Mouse (Mus musculus) kidney, adult 8-10 months (tissue): ENCODE measurements around the gene Spns2.
A peak's percentile ranks its signal among the peaks of the same experiment; 100 is the strongest.

Experiments used
- DNase-seq, 2 experiments: peaks; one replicate each; pipeline ENCODE4 v3.0.0; 2022

The Spns2 gene

DNA sequence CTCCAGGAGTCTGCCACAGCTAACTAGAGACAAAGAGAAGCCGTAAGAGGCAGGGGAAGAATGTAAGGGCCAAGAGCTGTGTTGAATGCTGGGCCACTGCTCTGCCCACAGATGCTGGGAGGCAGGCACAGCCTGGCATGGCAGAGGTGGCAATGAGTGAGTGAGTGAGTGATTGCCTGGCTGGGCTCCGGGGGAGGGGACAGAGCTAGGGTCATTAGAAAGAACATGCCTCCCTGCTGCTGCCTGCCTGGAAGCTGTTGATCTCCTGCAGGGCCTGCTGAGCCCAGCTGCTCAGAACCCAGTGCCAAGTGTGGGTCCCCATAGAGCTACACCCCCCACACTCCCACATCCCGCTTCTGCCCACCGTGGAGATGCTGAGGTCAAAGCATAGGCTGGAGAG lies 7.7 kb upstream of the Spns2 start:
- no peak for DNase-seq

DNA sequence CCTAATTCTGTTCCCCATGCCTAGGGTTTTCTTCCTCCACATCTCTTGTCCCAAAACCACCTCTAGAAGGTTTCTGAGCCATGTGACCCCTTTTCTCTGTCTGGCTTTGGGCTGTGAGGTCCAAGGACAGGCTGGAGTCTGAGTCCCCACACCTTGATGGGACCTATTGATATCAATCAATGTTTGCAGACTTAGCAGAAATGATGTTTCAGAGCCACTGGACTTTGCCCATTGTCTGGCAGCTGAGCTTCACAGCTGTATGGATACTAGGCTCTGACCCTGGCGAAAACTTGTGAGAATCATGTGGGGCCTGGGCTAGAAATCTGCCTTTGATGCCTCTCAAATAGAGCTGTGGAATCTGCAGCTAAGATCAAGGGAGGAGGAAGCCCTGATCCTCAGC lies 7.1 kb upstream of the Spns2 start:
- DNase-seq = no peak

DNA sequence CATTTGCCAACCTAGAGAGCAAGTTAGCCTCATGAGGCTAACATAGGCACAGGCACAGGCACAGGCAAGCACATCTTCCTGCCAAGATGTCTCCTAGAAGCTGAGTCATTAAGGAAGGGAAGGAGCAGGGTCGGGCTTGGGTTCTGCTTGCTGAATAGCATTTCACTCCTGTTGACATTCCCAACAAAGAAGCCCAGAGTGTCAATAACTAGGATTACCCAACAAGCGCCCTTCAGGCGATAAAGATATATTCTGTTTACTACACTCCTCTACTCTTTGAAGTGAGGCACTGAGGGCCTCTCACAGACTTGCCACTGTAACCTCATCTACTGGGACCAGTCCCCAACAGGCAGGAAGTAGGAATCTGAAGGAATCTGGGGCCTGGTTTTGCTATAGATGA lies 6.4 kb upstream of the Spns2 start:
- DNase-seq = no peak

DNA sequence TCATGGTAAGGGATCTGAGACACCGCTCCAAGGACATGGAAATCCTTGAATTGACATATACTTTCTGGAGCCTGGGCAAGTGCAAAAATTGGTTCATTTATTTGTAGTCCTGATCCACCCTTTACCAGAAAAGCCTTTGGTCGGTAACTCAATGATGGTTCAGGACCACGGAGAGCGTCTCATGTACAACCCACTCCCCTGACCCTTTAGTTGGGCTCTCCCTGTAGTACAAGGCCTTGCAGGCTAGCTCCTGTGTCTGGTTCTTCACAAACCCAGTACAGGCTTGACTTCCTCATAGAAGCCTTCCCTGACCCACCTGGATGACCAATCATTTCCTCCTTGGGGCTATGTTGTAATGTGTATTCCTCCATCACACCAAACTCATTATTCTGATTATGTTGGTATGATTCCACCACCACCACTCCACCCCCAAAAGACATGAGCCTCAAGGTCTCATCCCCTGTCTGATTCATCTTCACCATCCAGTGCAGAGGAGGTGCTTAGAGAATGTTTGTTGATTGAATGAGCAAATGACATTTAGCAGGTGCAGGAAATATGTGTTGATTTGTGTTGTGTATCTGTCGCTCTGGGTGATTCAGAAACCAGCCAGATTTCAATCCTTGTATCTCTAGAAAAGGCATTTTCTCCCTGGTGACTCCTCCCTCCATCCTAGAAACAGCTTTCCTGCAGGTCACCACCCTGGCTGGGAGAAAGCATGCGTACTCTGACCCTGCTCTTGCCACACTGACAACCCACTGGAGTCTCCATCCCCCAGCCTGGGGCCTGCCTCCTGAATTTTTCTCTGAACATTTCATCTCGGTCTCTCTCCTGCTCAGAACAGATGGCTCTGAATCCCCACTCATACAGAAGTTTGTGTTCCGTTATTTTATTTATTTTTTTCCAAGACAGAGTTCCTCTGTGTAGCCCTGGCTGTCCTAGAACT lies 4.6 kb upstream of the Spns2 start:
- DNase-seq = no peak

DNA sequence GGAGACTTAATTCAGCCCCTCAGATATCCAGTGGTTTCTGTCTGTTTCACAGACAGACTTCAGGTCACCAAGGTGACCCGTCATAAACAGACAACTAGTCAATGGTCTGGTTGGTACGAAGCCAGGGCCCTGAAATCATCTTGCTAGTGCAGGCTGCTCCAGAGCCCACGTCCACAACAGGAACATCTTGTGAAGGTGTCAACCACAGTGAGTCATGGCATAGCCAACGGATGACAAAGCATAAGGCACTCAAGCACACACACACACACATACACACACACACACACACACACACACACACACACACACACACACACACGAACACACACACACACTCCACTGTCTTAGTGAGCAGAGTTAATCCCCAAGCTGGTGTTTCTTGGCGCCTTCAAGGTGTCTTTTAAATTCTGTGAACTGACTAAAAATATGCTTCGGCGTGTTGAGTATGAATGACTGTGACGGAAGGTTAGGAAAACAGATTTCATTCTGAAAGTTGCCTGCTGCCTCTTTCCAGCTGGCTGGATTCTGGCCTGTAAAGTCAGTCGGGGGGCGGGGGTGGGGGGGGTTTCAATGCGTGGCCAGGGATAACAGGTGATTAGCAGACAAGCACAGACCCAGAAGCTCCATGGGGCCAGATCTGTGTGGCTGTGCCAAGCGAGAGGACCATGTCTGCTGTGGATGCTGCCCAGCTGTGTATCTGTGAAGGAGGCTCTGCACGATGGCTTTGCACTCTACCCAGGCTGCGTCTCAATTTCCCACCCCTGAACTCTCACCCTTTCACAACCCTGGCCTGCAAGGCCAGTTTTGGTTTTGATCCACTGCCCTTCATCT lies 1.6 kb upstream of the Spns2 start:
- no peak for DNase-seq

DNA sequence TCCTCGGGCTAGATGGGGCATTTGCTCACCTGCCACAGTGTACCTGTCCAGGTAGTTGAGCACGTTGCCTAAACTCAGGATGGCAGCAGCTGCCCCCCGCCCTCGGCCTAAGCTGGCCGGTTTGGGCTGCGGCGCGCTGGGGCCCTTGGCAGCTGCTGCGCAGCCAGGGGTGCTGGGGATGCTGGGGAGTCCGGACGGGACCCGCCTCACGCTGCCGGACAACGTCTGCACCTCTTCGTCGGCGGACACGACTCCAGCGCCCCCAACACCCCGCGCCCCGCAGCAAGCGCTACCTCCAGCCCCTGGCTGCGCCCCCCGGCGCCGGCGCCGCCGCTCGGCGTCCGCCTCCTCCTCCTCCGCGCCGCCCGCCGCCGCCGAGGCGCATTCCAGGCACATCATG lies 307 bp downstream of the Spns2 start:
- no peak for DNase-seq

DNA sequence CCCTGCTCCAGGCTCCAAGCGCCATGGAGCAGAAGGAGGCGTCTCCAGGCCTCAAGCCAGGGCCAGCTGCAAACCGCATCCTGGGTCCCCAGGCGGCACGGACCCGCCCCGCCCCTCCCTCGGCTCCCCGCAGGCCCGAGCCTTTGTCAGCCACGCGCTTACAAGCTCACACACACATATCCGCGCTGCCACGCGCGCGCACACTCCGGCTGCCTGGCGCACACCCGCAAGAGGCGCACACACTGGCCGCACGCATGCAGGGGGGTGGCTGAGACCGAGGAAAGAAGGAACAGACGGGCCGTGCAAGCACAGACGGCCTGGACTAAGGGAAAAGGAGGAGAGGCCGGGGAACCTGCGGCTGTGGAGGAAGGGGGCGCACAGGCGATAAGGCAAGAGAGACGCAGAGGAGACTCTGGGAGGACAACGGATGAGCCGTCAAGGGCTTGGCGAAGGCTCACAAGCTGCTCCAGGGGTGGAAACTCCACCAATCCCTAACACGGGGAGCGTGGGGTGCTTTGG lies 892 bp downstream of the Spns2 start:
- no peak for DNase-seq

DNA sequence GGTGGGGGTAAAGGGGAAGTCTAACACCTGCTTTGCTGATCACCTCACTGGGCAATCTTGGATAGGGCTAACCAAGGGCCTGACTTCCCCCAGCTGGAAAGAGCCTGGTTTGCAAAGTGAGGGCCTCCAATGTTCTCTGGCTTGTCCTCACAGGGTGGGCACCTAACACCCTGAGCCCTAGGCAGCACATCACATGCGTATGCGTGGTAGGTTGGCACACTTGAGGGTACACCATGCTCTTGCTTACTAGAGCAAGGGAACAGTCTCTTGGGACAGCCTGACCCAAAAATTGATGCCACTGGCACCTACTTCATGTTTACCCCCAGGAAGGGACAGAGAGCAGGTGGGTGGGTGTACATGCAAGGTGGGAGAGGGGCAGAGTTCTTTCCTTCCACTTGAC lies 2.0 kb downstream of the Spns2 start:
- no peak for DNase-seq

DNA sequence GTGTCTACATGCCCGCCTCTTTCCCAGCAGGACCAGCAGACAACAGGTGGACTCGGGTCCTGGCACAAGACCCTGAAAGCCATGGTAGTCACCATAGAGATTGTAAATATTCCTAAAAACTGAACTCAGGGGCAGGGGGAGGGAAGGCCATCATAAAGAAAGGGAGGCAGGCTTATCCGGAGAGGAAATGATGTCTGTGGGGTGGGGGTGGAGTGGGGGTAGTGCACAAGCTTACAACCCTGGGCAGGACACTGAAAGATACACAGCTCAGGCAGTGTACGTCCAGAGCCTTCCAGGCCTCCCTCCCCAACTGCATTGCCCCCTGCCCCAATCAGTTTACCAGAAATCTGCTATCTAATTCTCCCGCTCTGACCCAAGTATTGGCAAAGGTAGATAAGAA lies 2.5 kb downstream of the Spns2 start:
- no peak for DNase-seq

DNA sequence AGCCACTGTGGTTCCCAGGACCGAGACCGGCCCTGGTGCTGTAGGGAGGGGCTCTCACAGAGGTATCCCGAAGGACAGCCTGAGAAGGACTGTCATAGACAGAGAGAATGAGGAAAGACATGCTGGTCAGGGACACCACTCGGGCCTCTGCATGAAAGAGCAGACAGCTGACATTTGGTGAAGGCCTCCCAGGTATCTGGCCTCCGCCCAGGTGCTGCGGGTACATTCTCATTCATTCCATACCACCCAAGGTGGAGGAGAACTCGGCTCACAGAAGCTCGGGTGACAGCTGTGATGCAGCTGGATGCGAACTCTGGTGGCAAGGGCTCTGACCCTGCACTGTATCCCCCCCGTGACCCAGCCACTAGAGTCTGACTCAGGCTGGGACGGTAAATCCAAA lies 3.7 kb downstream of the Spns2 start:
- DNase-seq = no peak

DNA sequence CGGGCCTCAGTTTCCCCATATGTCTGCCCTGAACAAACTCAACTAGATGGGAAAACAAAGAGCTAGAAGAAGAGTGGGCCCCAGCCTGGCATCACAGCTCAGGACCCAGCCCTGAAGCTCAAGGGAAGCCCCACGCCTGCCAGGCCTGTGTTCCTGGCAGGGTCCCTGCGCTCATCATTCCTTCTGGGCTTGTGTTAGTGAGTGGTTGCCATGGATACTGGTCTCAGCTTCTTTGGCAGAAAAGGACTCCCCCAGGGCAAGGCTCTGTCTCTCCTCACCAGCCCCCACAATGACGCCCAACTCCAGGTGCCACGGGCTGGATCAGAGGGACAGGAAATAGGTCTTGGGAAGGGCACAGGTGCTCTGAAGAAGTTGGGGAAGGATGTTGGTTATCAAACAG lies 4.5 kb downstream of the Spns2 start:
- no peak for DNase-seq

DNA sequence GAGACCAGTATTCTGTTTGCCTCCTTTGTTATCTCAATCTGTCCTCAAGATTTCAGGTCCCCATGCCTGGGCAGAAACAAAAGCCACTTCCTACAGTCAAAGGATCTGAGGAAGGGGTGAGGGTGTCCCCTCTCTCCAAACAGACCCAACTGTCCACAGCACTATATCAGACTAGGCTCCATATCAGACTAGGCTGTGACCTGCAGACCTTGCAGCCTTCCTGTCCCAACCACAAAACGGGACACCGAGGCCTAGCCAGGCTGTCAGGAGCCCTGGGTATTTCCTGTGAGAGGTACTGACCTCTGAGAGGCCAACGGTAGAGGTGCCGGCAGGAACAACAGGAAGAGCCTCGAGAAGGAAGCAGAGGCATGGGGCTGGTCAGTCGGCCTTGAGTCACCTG lies 5.2 kb downstream of the Spns2 start:
- no peak for DNase-seq

DNA sequence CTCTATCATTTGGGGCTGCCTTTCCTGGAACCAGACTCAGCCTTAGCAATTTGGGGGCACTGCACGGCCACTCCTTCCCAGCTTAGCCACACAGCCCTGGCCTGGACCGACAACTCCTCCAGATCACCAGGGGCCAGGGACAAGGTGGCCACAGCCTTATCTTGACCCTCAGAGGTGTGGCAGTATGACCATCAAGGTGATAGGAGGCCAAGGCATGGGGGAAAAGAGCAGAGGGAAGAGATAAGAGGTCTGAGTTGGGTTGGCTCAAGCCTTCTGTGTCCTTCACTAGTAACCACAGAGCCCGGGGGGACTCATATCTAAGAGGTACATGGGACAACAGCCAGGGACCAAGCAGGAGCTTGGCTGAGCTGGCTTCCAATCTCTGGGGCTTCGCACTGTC lies 7.8 kb downstream of the Spns2 start:
- DNase-seq = no peak

DNA sequence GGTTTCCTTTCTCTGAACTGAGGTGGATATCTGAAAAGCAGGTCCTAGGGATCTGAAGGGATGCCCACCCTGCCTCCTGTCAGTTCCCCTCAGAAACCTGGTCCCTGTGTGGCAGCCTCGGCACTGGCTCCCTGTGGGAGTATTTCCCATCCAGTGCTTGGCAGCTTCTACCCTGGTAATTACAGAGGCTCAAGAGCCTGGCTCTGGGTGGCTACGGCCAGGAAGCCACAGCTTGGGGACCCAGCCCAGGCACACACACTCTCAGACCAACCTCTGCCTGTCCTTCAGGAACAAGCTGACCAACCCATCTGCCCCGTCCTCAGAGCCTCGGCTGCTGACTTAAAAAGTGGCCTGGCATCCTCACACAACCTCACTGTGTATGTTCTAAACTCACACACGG lies 8.4 kb downstream of the Spns2 start:
- no peak for DNase-seq

DNA sequence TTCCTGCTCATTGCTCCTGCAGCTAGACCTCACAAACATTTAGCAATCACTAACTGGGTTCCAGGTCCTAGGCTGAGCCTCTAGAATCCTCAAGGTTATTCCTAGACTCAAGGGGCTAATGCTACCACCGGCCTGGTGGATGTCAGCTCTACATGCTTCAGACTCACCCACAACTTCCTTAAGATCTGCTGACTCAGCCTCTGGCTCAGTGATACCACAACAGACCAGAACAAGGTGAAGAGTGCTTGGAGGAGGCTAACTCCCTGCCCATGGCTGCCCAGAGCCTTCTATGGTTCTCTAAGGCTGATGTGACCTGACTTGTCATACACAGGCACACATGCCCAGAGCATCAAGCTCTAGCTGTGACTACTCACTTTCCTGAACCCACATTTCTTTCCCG lies 10.2 kb downstream of the Spns2 start:
- no peak for DNase-seq

DNA sequence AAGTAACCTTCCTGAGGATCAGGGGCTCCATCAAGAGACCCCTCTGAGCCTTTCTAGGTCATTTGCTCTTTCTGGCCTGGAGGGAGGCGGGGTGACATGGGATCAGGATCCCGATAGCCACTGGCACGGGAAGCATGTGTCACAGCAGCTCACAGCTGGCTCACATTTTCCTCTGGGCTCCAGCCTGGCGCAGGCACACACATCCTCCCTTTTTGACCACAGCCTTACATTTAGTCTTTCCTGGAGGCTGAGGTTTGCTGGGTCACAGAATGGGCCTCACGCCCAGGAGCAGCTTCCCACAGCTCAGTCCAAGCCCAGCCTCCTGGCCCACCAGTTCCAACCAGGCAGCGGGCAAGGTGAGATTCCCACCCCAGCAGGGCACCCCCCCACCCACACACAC lies 11.5 kb downstream of the Spns2 start:
- no peak for DNase-seq

DNA sequence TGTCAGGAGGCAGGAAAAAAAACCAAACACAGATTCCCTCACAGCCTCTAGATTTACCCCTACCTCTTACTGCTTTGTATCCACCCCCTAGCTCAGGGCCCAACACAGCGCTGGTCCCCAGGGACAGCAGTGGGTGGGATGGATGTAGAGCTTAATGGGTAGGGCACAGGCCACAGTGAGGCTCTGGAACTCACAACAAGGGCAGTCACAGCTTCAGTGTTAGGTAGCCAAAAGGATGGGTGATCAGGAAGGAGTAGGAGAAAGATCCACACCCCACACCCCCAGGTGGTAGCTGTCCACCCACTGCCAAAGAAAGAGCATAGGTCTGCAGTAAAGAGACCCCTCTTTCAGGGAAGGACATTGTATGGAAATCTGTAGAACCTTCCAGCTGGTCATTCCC lies 12.1 kb downstream of the Spns2 start:
- no peak for DNase-seq

DNA sequence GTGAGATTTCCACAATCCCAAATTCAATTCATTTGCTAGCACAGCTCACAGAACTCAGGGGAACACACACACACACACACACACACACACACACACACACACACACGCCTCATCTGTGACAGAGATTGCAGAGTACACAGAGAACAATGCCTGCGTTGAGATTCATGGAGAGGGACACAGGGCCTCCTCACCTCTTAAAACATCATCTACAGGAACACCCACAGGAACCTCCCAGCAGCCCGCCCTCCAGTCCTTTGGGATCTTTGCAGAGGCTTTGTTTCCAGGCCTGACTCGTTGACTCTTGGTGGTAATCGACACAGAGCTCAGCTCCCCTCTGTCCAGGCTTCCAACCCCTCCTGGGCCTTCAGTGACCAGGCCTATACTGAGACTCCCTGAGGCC lies 12.5 kb downstream of the Spns2 start:
- DNase-seq = no peak

DNA sequence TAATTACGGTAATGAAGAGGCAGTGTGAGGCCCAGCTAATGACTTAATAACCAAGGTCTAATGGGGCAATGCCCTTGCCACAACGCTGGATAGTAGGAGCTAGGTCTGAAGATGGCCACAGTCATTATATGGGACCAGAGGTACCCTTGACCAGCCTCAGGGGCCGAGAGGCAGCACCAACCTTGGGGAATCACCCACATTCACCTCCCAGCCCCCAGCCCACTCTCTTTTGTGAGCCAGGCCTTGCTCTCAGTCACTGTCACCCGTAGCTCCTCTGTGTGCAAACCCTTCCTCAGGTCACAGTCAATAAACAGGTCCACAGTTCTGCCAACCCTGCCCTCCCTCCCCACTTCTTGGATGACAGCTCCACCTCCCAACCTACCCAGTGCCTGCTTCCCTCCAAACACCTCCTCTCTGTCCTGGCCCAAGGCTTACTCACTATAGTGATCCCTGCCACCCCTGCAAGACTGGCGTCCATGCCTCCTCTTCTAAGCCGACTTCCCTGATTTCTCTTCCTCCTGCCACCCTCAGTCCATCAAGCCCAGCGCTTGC lies 13.6 kb downstream of the Spns2 start:
- DNase-seq = no peak

DNA sequence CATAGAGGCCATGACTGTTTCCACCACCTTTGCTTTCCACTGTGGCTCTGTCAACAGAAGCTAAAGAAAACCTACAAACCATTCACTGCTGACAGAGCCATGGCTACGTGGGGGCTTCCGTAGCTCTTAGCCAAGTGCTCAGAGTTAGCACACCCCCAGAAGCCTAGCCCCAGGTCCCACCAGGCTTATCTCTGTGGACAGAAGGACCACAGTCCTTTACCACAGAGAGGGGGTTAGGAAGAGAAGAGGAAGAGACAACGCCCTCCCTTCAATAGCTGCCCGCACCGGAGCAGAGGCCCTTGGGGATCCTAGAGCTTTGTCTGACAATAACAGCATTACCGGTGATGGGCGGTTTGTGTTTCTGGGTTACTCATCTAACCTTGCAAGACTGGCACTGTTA lies 14.3 kb downstream of the Spns2 start:
- DNase-seq = no peak

DNA sequence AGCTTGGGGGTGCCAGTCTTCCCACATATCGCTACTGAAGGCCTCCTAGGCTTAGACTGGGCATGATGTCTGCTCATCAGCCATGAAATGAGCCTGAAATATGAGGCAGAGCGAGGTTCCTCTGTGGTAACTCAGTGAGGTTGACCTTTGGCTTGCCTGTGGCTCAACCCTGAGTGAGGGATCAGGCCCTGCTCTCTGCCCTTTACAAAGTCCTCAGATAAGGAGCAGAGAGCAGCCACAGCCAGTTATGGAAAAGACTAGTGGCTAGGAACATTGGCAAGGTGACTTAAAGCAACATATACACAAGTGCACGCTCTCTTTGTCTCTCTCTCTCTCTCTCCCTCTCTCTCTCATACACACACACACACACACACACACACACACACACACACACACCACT lies 14.8 kb downstream of the Spns2 start:
- peak; percentile 50 to 68 for DNase-seq

DNA sequence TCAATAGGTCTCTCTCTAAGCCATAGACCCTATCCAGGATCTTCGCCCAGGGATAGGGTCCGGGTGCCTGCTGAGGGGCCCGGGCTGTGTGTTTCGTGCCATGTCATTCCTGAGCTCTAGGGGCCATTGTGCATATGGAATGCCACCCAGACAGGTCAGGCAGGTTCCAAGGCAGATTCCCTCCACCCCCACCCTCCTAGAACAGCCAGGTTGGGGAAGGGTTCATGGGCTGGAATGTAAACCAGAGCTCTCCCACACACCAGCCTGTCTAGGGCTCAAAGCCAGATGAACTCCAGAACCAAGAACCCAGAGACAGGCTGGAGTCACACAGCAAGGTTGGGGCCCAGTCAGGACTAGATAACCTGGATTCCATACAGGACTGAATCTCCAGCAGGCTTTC lies 16.2 kb downstream of the Spns2 start:
- DNase-seq = no peak

DNA sequence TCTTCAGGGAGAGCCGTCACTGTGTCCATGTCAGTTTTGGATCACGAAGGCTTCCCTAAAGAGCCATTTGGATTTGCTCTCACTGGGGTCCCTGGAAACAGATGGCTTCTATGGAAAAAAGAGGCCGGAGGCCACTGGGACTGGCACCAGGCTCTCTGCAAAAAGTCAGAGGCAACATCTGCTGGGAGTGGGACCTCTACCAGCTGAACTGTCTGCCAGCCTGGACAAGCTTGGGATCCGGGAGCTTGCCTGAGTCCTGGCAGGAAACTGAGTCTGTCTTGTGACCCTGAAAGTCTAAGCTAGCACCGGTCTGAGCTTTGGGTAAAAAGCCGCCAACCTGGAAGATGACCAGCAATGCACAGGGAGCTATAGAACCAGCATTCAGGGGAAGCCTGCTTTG lies 18.3 kb downstream of the Spns2 start:
- DNase-seq = no peak

DNA sequence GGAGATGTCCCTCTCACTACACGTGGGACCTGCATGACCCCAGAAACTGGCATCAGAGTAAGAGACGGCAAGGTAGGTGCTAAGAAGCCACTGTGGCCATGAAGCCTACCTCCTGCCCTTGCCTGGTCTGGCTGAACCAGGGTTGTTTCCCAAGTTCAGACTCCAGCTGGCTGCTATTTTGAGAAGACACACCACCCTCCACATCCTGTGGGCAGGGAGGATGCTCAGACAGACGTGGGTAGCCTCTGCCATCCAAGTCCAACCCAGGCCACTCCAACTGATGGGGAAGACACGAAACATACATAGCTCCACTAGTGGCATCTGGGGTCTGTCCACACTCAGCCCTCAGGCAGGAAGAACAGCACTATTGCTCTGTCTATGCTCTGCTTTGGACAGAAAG lies 19.7 kb downstream of the Spns2 start:
- no peak for DNase-seq
